Mouse (Mus musculus) hindbrain, embryonic 11.5 days (tissue): ENCODE results near the gene Nkiras2. TPM values are rescaled to one million over a fixed set of nuclear protein-coding genes. Genes with fewer than 3 reads are reported as not detected.

Experiments
- ATAC-seq: fragments of 200-750 bp; cut with Nextera tagmentation; 2 replicates; pipeline ENCODE4 v1.8.0; 2017; ENCODE audit warnings: mild to moderate bottlenecking, moderate TSS enrichment, moderate library complexity; ENCODE audit not compliant: low FRiP score
- DNase-seq: peaks from one replicate; pipeline ENCODE4 v3.0.0-alpha.2; 2015; ENCODE audit warnings: low spot score
- H3K27ac ChIP-seq: fragments of 300-500 bp; sonication (generic); 2 replicates; pipeline ENCODE4 v1.5.1; 2014; ENCODE audit warnings: mild to moderate bottlenecking, low read depth, low read length
- H3K27me3 ChIP-seq: fragments of 300-500 bp; sonication (generic); 2 replicates; pipeline ENCODE4 v1.6.1; 2014; ENCODE audit warnings: mild to moderate bottlenecking, low read length, moderate library complexity, mixed read lengths; ENCODE audit not compliant: control insufficient read depth, insufficient read depth
- H3K36me3 ChIP-seq: fragments of 300-500 bp; sonication (generic); 2 replicates; pipeline ENCODE4 v1.6.1; 2014; ENCODE audit warnings: mild to moderate bottlenecking, low read length, moderate library complexity, mixed read lengths; ENCODE audit not compliant: control insufficient read depth, insufficient read depth
- H3K4me1 ChIP-seq: fragments of 300-500 bp; sonication (generic); replicated peaks from 2 replicates; pipeline ENCODE4 v1.6.1; 2014; ENCODE audit warnings: low read length, mixed read lengths; ENCODE audit not compliant: control insufficient read depth, insufficient read depth
- H3K4me2 ChIP-seq: fragments of 300-500 bp; sonication (generic); replicated peaks from 2 replicates; pipeline ENCODE4 v1.6.1; 2014; ENCODE audit warnings: mild to moderate bottlenecking, low read depth, low read length
- H3K4me3 ChIP-seq: fragments of 300-500 bp; sonication (generic); 2 replicates; pipeline ENCODE4 v1.5.1; 2014; ENCODE audit warnings: low read depth, low read length
- H3K9ac ChIP-seq: fragments of 300-500 bp; sonication (generic); 2 replicates; pipeline ENCODE4 v1.6.1; 2014; ENCODE audit warnings: low read depth, low read length
- H3K9me3 ChIP-seq: fragments of 300-500 bp; sonication (generic); 2 replicates; pipeline ENCODE4 v1.6.1; 2016; ENCODE audit warnings: low read length; ENCODE audit not compliant: control insufficient read depth
- WGBS: fragments of 180-500 bp; shearing (Covaris S2); extraction: QIAGEN DNeasy Blood & Tissue Kit; methylation state at CpG from one replicate; pipeline ENCODE4 v1.1.7; 2014; 5-methylcytosine and 5-hydroxymethylcytosine counted together
- polyA plus RNA-seq: library from polyadenylated mRNA; unstranded; fragments of >200 nt; fragmentation: Nextera tagmentation; extraction: Ambion mirVana; gene quantifications from 2 replicates; pipeline ENCODE4 v1.2.1, GENCODE M21; 2014

Gene Nkiras2
- polyA plus RNA-seq, 1 experiment from 2014 or later: 109 TPM

DNA sequence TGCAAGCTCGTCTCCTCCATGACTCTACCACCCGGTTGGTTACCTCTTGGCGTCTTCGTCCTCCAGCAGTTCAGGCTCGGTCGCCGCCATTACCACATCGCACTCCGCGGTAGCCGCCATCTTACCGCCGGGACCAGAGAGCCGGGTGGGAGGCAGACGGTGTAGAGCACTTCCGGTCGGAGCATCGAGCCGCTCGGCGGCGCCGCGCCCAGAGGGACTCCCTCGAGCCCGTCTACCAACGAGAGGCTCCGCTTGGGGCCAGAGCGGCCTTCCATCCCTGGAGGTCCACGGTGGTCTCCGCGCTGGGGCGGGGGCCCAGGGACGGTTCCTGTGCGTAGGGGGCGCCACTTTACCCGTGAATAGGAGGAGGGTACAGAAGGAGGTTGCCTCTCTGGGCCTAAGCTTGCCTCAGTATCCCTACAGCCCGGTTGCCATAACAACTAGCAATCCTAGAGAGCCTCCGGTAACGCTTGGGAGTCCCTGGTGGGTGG is 486 bp downstream of the Nkiras2 start:
- H3K4me1 ChIP-seq: 0 out of 2 replicates have a peak, but pooled peaks cover 2% of the 10 kb centered on the region
- H3K4me2 ChIP-seq: peak overlapping the region; percentile 71
- under 1% methylated on average over 40 of the region's 40 CpGs for WGBS
- peak overlapping the region; percentile 92 for H3K27ac ChIP-seq
- no peaks in the 10 kb centered on the region for H3K9me3 ChIP-seq
- no peaks in the 10 kb centered on the region for H3K36me3 ChIP-seq
- H3K9ac ChIP-seq: peak overlapping the region; percentile 97
- peak; percentile 99 for DNase-seq
- no peaks in the 10 kb centered on the region for H3K27me3 ChIP-seq
- peak; percentile 97 for ATAC-seq
- H3K4me3 ChIP-seq: peak overlapping the region; percentile 98

GRCm38 (mm10) chr11:100619982-100620381 is 938 bp downstream of the Nkiras2 start, which contains the start of gene Dnajc7:
Gene Dnajc7 (minus strand): TSS chr11:100620168.
- peak within 1 kb of the TSS; percentile 92 for H3K27ac ChIP-seq
- ATAC-seq (no peak; the same call in 1 of the 2 replicates), DNase-seq (no peak)
- 0 out of 2 replicates have a peak, but pooled peaks cover 2% of the 10 kb centered on the region for H3K4me1 ChIP-seq
- no peaks in the 10 kb centered on the region for H3K27me3 ChIP-seq
- no peaks in the 10 kb centered on the region for H3K9me3 ChIP-seq
- peak within 1 kb of the TSS; percentile 98 for H3K4me3 ChIP-seq
- peak within 1 kb of the TSS; percentile 74 for H3K4me2 ChIP-seq
- no peaks in the 10 kb centered on the region for H3K36me3 ChIP-seq
- H3K9ac ChIP-seq: peak within 1 kb of the TSS; percentile 97
- WGBS: 6% methylated on average over 11 of the region's 11 CpGs

GRCm38 (mm10) chr11:100622714-100623113 is 3.7 kb downstream of the Nkiras2 start:
- ATAC-seq (peak; percentile 61), DNase-seq (peak; percentile 97)
- H3K27me3 ChIP-seq: no peaks in the 10 kb centered on the region
- no peaks in the 10 kb centered on the region for H3K9me3 ChIP-seq
- peak overlapping the region; percentile 67 for H3K27ac ChIP-seq
- H3K9ac ChIP-seq: peak overlapping the region; percentile 86
- 0 out of 2 replicates have a peak, but pooled peaks cover 3% of the 10 kb centered on the region for H3K36me3 ChIP-seq
- H3K4me3 ChIP-seq: peak overlapping the region; percentile 81
- WGBS: under 1% methylated on average over 24 of the region's 24 CpGs
- H3K4me2 ChIP-seq: peak overlapping the region; percentile 64
- 0 out of 2 replicates have a peak, but pooled peaks cover 2% of the 10 kb centered on the region for H3K4me1 ChIP-seq

DNA sequence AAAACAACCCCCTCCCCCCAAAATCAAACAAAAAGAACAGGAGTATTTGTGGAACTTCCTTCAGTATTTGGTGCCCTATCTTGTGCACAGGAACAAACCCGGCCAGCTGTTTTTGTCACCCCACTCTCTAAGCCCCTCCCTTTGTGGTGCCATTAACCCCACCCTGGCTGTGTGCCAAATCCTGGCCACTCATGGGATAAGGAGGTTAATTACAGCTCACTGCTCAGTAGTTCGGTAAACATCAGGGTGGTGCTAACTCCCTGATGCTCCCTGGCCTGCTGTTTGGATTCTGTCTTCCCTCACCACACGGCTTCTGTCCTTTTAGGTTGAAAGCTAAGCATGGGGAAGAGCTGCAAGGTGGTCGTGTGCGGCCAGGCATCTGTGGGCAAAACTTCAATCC is 4.8 kb downstream of the Nkiras2 start:
- Histone ChIP-seq H3K9ac (no peak overlapping the region), H3K4me1 (no peaks in the 10 kb centered on the region)
- 78% methylated on average over 5 of the region's 5 CpGs for WGBS

GRCm38 (mm10) chr11:100625754-100626700 is 7.0 kb downstream of the Nkiras2 start:
- no peak overlapping the region for H3K4me2 ChIP-seq
- H3K9me3 ChIP-seq: no peaks in the 10 kb centered on the region
- 95% methylated on average over 23 of the region's 23 CpGs for WGBS
- no peak overlapping the region for H3K9ac ChIP-seq
- H3K27me3 ChIP-seq: no peaks in the 10 kb centered on the region
- no peak overlapping the region for H3K27ac ChIP-seq
- 0 out of 2 replicates have a peak, but pooled peaks cover 3% of the 10 kb centered on the region for H3K36me3 ChIP-seq
- ATAC-seq (no peak), DNase-seq (no peak)
- 0 out of 2 replicates have a peak, but pooled peaks cover 2% of the 10 kb centered on the region for H3K4me1 ChIP-seq
- no peak overlapping the region for H3K4me3 ChIP-seq

More for the DNA sequence above, 4.8 kb downstream of the Nkiras2 start:
- no peaks in the 10 kb centered on the region for H3K9me3 ChIP-seq
- no peak for DNase-seq
- 0 out of 2 replicates have a peak, but pooled peaks cover 3% of the 10 kb centered on the region for H3K36me3 ChIP-seq
- no peak overlapping the region for H3K27ac ChIP-seq
- ATAC-seq: no peak
- no peak overlapping the region; the same call in 1 of the 2 replicates for H3K4me3 ChIP-seq
- H3K27me3 ChIP-seq: no peaks in the 10 kb centered on the region
- H3K4me2 ChIP-seq: peak overlapping the region; percentile 64; the same call in 1 of the 2 replicates

GRCm38 (mm10) chr11:100626701-100627195 is 7.7 kb downstream of the Nkiras2 start:
- WGBS: 30% methylated on average over 9 of the region's 9 CpGs
- no peak for ATAC-seq
- 0 out of 2 replicates have a peak, but pooled peaks cover 2% of the 10 kb centered on the region for H3K4me1 ChIP-seq

GRCm38 (mm10) chr11:100628056-100628455 is 9.0 kb downstream of the Nkiras2 start:
- DNase-seq: no peak
- Histone ChIP-seq H3K9ac (no peak overlapping the region), H3K4me2 (no peak overlapping the region), H3K9me3 (no peaks in the 10 kb centered on the region), H3K4me3 (no peak overlapping the region), H3K4me1 (0 out of 2 replicates have a peak, but pooled peaks cover 2% of the 10 kb centered on the region), H3K27ac (no peak overlapping the region), H3K27me3 (no peaks in the 10 kb centered on the region), H3K36me3 (0 out of 2 replicates have a peak, but pooled peaks cover 3% of the 10 kb centered on the region)
- WGBS: 93% methylated on average over 5 of the region's 5 CpGs
- no peak for ATAC-seq

More at GRCm38 (mm10) chr11:100626701-100627195, 7.7 kb downstream of the Nkiras2 start:
- no peak overlapping the region for H3K4me3 ChIP-seq
- H3K4me2 ChIP-seq: no peak overlapping the region
- 0 out of 2 replicates have a peak, but pooled peaks cover 3% of the 10 kb centered on the region for H3K36me3 ChIP-seq
- no peak overlapping the region for H3K9ac ChIP-seq
- no peaks in the 10 kb centered on the region for H3K9me3 ChIP-seq
- H3K27me3 ChIP-seq: no peaks in the 10 kb centered on the region
- no peak overlapping the region for H3K27ac ChIP-seq
- peak; percentile 78 for DNase-seq

DNA sequence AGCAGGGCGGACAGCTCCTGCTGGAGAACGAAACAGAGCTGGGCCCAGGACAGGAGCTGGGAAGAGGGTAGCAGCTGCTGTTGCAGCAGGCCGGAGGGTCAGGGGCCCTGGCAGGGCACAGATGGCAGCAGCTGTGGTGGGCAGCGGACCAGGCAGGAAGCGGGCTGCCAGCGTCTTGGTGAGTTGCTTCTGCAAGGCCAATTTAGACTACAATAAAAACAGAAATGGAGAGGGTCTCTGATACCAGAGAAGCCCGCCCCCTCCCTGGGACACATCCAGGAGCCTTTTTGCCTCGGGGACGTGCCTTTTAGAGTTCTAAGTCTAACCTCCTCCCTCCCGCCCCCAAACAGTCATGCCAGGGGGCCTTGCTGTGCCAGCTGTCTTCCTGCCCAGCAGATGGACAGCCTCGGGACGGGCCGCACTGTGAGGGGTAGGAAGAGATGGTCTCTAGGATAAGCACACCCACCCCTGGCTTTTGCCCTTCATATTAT is 9.9 kb downstream of the Nkiras2 start:
- ATAC-seq (no peak), DNase-seq (no peak)
- Histone ChIP-seq H3K4me2 (no peak overlapping the region), H3K4me3 (no peak overlapping the region), H3K27me3 (no peaks in the 10 kb centered on the region; the same call in 1 of the 2 replicates), H3K9me3 (no peaks in the 10 kb centered on the region), H3K36me3 (0 out of 2 replicates have a peak, but pooled peaks cover 3% of the 10 kb centered on the region), H3K27ac (0 out of 2 replicates have a peak overlapping the region, but pooled peaks have one; percentile 4), H3K4me1 (0 out of 2 replicates have a peak, but pooled peaks cover 2% of the 10 kb centered on the region), H3K9ac (no peak overlapping the region)
- 52% methylated on average over 13 of the region's 13 CpGs for WGBS
